Mouse (Mus musculus): ENCODE data around the gene Olfr1284.

GRCm38 (mm10) chr2:111422931-111423330 lies 47.6 kb downstream of the Olfr1284 start, which contains the start of gene Olfr1286:
- no peak for TF ChIP-seq CTCF (IDR thresholded peaks at IDR 0.05; ENCODE audit: extremely low read depth, insufficient read depth, insufficient read length, insufficient replicate concordance)
- TF ChIP-seq POLR2A (IDR thresholded peaks at IDR 0.05; ENCODE audit: low read depth, low read length): no peak
